Mouse (Mus musculus) thymus, adult 2 months (tissue): Measurements from ENCODE around the gene Cyp2t4. TPM values are rescaled to one million over a fixed set of nuclear protein-coding genes. Genes with fewer than 3 reads are reported as not detected.

Experiments
- DNase-seq: peaks from one replicate; pipeline ENCODE4 v3.0.0; 2021
- H3K27ac ChIP-seq: fragments of 200-500 bp; 2 replicates; pipeline ENCODE4 v1.5.1; 2012; ENCODE audit warnings: low read length, control low read depth; ENCODE audit not compliant: control insufficient read depth, insufficient read depth
- H3K27me3 ChIP-seq: fragments of 200-500 bp; 2 replicates; pipeline ENCODE4 v1.6.1; 2012; ENCODE audit warnings: mild to moderate bottlenecking, low read length, moderate library complexity, mixed read lengths; ENCODE audit not compliant: control insufficient read depth, insufficient read depth
- H3K36me3 ChIP-seq: fragments of 200-500 bp; 2 replicates; pipeline ENCODE4 v1.6.1; 2012; ENCODE audit warnings: mild to moderate bottlenecking, low read length, moderate library complexity; ENCODE audit not compliant: control insufficient read depth, insufficient read depth
- H3K4me1 ChIP-seq: fragments of 200-500 bp; replicated peaks from 2 replicates; pipeline ENCODE4 v1.6.1; 2012; ENCODE audit warnings: low read length; ENCODE audit not compliant: control insufficient read depth, insufficient read depth
- H3K4me3 ChIP-seq: fragments of 200-500 bp; 2 replicates; pipeline ENCODE4 v1.5.1; 2012; ENCODE audit warnings: mild to moderate bottlenecking, low read length, control low read depth, moderate library complexity; ENCODE audit not compliant: control insufficient read depth, insufficient read depth
- CTCF ChIP-seq: fragments of 200-500 bp; IDR thresholded peaks from 2 replicates; pipeline ENCODE4 v1.5.1; 2012; ENCODE audit warnings: mild to moderate bottlenecking, control low read depth, low read length, moderate library complexity, borderline replicate concordance; ENCODE audit not compliant: control insufficient read depth, poor library complexity, insufficient read depth; ENCODE audit errors: extremely low read depth
- POLR2A ChIP-seq: fragments of 200-500 bp; IDR thresholded peaks from 2 replicates; pipeline ENCODE4 v1.6.1; 2012; ENCODE audit warnings: mild to moderate bottlenecking, low read length, control low read depth, moderate library complexity; ENCODE audit not compliant: control insufficient read depth, poor library complexity, insufficient read depth; ENCODE audit errors: extremely low read depth
- WGBS: fragments of 180-500 bp; shearing (Covaris S2); methylation state at CpG from one replicate; pipeline ENCODE4 v1.1.7; 2018; 5-methylcytosine and 5-hydroxymethylcytosine counted together
- polyA plus RNA-seq: library from polyadenylated mRNA; depleted of rRNA; stranded (reverse); fragments of >200 nt; gene quantifications from 2 replicates; pipeline ENCODE4 v1.2.3, GENCODE M21; 2012

Cyp2t4 gene
- polyA plus RNA-seq, 1 experiment, result 0.11 TPM

- no peak for DNase-seq
- H3K36me3 ChIP-seq, result peaks cover under 1% of the 10 kb centered on the region
- WGBS, result 95% methylated on average over 33 of the region's 33 CpGs
- no peaks in the 10 kb centered on the region for H3K27me3 ChIP-seq
- H3K4me3 ChIP-seq, result no peak overlapping the region
- TF ChIP-seq POLR2A (no peak), CTCF (no peak)
- H3K4me1 ChIP-seq, result peaks cover 58% of the 10 kb centered on the region
- H3K27ac ChIP-seq, result no peak overlapping the region
Measured at GRCm38 (mm10) chr7:27164112-27164947, 10.8 kb downstream of the Cyp2t4 start.

GRCm38 (mm10) chr7:27165007-27165655 is 11.6 kb downstream of the Cyp2t4 start:
- peak overlapping the region; percentile 95 for H3K4me3 ChIP-seq
- H3K27me3 ChIP-seq, result no peaks in the 10 kb centered on the region
- TF ChIP-seq CTCF (no peak), POLR2A (no peak)
- 85% methylated on average over 23 of the region's 23 CpGs for WGBS
- H3K36me3 ChIP-seq, result no peaks in the 10 kb centered on the region
- H3K4me1 ChIP-seq, result peaks cover 55% of the 10 kb centered on the region
- peak overlapping the region; percentile 89 for H3K27ac ChIP-seq
- peak; percentile 38 for DNase-seq

GRCm38 (mm10) chr7:27165696-27166095 is 12.2 kb downstream of the Cyp2t4 start:
- WGBS, result 3% methylated on average over 8 of the region's 8 CpGs
- Histone ChIP-seq H3K36me3 (no peaks in the 10 kb centered on the region), H3K27ac (peak overlapping the region; percentile 89), H3K4me3 (peak overlapping the region; percentile 95), H3K27me3 (no peaks in the 10 kb centered on the region), H3K4me1 (peaks cover 52% of the 10 kb centered on the region)
- TF ChIP-seq CTCF (no peak), POLR2A (no peak)
- DNase-seq, result no peak

DNA sequence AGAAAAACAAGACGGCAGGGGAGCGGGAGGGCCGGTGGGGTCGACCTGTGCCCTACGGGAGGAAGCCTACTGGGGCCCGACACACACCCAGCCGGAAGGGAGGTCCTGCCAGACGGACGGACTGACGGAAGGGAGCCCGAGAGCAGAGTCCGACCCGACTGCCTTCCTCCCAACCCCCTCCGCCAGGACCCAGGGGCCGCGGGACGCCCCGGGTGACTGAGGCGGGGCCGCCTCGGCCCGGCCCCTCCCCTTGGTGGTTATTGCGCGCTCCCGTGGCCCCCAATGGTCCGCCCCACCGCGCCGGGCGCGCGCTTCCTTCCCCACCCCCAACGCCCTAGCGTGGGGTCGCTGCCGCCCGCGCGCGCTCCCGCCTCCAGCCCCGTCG is 12.7 kb downstream of the Cyp2t4 start:
- Histone ChIP-seq H3K27me3 (no peaks in the 10 kb centered on the region), H3K4me3 (peak overlapping the region; percentile 95), H3K4me1 (peaks cover 46% of the 10 kb centered on the region), H3K27ac (peak overlapping the region; percentile 89), H3K36me3 (no peaks in the 10 kb centered on the region)
- peak; percentile 83 for TF ChIP-seq POLR2A
- TF ChIP-seq CTCF, result 0 out of 2 replicates have a peak, but pooled peaks have one; percentile 39
- WGBS, result under 1% methylated on average over 43 of the region's 43 CpGs
- peak; percentile 86 for DNase-seq

GRCm38 (mm10) chr7:27166614-27167474 is 13.3 kb downstream of the Cyp2t4 start, which contains the start of gene Egln2:
Gene Egln2 (minus strand): TSS chr7:27166802.
- Histone ChIP-seq H3K4me3 (peak within 1 kb of the TSS; percentile 95), H3K27ac (peak within 1 kb of the TSS; percentile 96), H3K27me3 (no peaks in the 10 kb centered on the region), H3K4me1 (peaks cover 42% of the 10 kb centered on the region), H3K36me3 (no peaks in the 10 kb centered on the region; the same call in 1 of the 2 replicates)
- under 1% methylated on average over 58 of the region's 61 CpGs for WGBS
- no peak for TF ChIP-seq CTCF
- peak; percentile 30; the same call in 1 of the 2 replicates for TF ChIP-seq POLR2A
- peak; percentile 92 for DNase-seq

DNA sequence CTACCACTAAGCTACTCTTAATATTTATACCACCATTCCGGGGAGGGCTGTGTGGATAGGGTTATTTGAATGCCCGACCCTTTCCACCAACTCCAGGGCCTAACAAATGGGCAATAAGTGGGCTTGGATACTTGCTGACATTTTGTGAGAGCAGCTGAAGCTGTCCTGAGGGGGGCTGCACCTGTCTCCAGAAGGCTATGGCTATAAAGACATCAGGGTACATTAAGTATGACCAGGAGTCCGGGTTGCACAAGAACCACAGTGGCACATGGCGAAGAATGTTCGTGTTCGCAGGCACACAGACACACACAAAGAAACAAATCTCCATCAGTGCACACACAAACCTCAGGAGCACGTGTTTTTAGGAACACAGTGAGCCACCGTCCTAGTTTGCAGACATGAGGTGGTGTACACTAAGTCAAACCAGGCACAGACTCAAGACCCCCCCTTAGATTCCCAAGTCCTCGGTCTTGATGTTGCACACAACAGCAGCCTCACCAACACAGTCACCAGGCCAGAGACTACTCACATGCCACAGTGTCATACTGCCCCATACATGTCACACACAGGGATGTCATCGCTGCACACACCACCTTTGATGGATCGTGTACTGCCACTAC is 14.1 kb downstream of the Cyp2t4 start:
- Histone ChIP-seq H3K4me1 (peaks cover 42% of the 10 kb centered on the region), H3K27ac (peak overlapping the region; percentile 96), H3K36me3 (peaks cover 4% of the 10 kb centered on the region), H3K4me3 (peak overlapping the region; percentile 63), H3K27me3 (no peaks in the 10 kb centered on the region)
- 53% methylated on average over 11 of the region's 11 CpGs for WGBS
- TF ChIP-seq POLR2A, result no peak
- no peak for DNase-seq
